Mouse (Mus musculus): ENCODE results near the gene Rfc3. TPM values are rescaled to one million over a fixed set of nuclear protein-coding genes. Genes with fewer than 3 reads are reported as not detected.
"Not testable (repeated sequence)": the region's sequence is repeated elsewhere in the genome, so short reads cannot be mapped to it uniquely, and the experiment has no call there.

Gene Rfc3
- 75.6 and 78.5 TPM in 2 replicates for polyA plus RNA-seq (2015; fragmentation: Nextera tagmentation; extraction: Ambion mirVana)

DNA sequence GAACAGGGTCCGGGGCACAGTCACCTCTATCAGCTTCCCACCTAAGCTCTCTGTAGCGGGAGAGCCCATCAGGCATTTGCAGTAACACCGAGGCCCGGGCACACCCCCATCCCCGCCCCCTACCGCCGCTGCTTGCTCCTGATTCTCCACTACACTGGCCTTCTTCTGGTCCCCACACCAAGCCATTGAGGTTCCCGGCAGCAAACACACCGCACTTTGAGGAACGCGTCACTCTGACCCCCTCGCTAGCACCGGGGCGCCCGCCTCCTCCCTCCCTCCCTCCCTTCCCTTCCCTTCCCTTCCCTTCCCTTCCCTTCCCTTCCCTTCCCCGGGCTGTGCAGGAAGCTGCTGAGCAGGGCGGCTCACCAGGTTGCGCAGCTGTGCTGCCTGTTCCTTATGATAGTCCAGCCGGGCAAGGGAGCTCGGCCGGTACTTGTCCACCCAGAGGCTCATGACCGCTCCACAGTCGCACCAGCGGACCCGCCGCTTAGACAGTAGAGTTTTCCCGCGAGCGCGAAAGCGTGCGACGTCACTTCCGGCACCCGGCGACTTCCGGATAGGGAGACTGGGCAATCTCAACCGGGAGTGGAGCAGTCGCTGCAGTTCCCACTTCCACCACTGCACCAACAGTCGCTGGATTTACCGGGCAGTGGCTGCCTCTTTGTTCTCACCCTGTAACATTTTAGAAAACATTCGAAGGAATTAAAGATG lies at the start of gene Rfc3:
Gene Rfc3, minus strand, starts transcription at position 543 of the 711 bp plus-strand sequence.
- peak within 1 kb of the TSS; percentile 84 for H3K27ac ChIP-seq
- H3K4me3 ChIP-seq, result peak within 1 kb of the TSS; percentile 67
- WGBS, result under 1% methylated on average over 42 of the region's 42 CpGs
- H3K4me2 ChIP-seq, result peak within 1 kb of the TSS; percentile 60
- peak; percentile 92 for ATAC-seq (ENCODE audit: insufficient number of reproducible peaks, low FRiP score, low TSS enrichment, low read depth)
- H3K9me3 ChIP-seq, result no peaks in the 10 kb centered on the region
- H3K27me3 ChIP-seq, result no peaks in the 10 kb centered on the region
- peak within 1 kb of the TSS; percentile 57 for H3K9ac ChIP-seq
- peaks cover 4% of the 10 kb centered on the region; the same call in 1 of the 2 replicates for H3K4me1 ChIP-seq
- H3K36me3 ChIP-seq, result peaks cover 32% of the 10 kb centered on the region

DNA sequence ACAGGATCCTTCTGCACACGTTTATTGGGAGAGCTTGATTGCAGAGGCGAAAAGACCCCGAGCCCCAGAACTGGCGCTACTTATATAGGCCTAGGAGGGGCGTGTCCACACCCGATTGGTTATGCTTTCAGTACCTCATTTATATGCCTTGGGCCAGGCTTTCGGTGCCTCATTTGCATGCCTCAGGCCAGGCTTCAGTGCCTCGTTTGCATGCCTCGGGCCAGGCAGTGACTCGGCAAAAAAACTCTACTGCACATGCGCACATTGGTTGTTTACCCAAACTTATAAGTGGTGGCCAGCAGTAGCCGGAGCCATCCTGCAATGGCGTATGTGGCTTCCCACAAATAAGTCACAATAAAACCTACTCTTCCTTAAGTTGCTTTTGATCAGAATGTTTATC lies 42.6 kb upstream of the Rfc3 start:
- not testable (repeated sequence) for ATAC-seq (ENCODE audit: insufficient number of reproducible peaks, low FRiP score, low TSS enrichment, low read depth); H3K9me3 ChIP-seq; H3K9ac ChIP-seq; H3K4me2 ChIP-seq; H3K27me3 ChIP-seq; H3K4me3 ChIP-seq; H3K27ac ChIP-seq; H3K36me3 ChIP-seq; H3K4me1 ChIP-seq
- 90% methylated on average over 13 of the region's 13 CpGs for WGBS

DNA sequence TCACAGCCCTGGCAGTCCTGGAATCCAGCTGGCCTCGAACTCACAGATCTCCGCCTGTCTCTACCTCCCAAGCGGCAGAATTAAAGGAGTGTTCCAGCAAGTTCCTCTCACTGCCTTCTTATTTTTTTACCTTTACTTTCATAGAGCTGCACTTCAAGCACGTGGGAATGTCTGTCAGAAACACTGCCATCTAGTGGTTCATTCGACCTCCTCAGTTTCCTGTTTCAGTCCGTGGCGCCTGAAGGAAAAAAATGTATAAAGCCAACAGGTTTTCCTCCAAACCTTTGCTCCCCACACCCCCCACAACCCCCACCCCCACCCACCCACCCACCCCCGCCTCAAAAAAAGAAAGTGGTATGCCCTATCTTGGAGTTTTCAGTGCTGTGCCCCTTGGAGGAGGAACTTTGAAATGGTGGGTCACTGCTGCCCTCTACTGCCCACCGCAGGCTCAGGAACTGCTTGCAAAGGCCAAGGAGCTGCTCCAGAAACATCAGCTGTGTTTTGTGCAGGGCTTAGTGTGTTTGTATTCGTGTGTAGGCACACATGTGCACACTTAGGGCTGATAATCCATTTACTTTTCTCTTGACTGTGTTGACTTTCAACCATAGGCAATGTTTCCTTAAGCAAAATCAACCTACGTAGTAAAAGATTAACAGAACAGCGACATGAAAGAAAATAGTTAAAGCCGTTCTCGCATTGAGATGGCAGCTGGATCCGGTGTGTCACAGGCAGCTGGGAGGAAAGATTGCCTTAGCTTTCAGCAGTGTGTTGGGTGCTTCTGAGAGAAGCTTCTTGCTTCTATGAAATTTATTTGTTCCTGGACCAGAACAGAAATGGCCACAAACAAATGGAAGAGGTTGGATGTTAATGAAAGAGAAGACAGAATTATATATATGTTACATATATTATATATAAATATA lies 35.8 kb upstream of the Rfc3 start:
- Histone ChIP-seq H3K27ac (no peak overlapping the region), H3K4me3 (no peak overlapping the region)

DNA sequence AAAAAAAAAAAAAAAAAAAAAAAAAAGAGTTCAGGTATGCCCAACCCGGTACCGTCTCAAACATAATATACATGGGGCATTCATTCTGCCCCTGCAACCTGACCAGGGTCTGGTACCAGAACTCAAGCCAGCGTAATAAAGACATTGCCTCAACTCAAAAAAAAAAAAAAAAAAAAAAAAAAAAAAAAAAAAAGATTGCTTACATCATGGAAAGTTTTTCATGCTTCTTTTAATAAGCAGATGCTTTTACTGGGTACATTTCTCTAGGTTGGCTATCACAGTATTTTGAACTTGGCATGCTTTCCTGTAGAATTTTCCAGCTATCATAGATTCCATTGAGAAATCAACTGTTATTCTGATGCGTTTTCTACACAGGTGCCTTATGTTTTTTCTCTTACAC lies 11.2 kb upstream of the Rfc3 start:
- Histone ChIP-seq H3K36me3 (no peaks in the 10 kb centered on the region), H3K4me3 (no peak overlapping the region), H3K4me1 (no peaks in the 10 kb centered on the region), H3K27ac (no peak overlapping the region), H3K9me3 (no peaks in the 10 kb centered on the region), H3K27me3 (no peaks in the 10 kb centered on the region), H3K4me2 (no peak overlapping the region), H3K9ac (no peak overlapping the region)
- 91% methylated on average over 4 of the region's 4 CpGs for WGBS
- ATAC-seq (ENCODE audit: insufficient number of reproducible peaks, low FRiP score, low TSS enrichment, low read depth), result no peak

More for the DNA sequence above, 35.8 kb upstream of the Rfc3 start:
- H3K36me3 ChIP-seq, result no peaks in the 10 kb centered on the region
- no peaks in the 10 kb centered on the region for H3K4me1 ChIP-seq
- 20% methylated on average over 15 of the region's 15 CpGs for WGBS
- H3K9me3 ChIP-seq, result no peaks in the 10 kb centered on the region
- no peak overlapping the region for H3K9ac ChIP-seq
- peak; percentile 71; the same call in 1 of the 2 replicates for ATAC-seq (ENCODE audit: insufficient number of reproducible peaks, low FRiP score, low TSS enrichment, low read depth)
- H3K27me3 ChIP-seq, result no peaks in the 10 kb centered on the region
- H3K4me2 ChIP-seq, result peak overlapping the region; percentile 37

DNA sequence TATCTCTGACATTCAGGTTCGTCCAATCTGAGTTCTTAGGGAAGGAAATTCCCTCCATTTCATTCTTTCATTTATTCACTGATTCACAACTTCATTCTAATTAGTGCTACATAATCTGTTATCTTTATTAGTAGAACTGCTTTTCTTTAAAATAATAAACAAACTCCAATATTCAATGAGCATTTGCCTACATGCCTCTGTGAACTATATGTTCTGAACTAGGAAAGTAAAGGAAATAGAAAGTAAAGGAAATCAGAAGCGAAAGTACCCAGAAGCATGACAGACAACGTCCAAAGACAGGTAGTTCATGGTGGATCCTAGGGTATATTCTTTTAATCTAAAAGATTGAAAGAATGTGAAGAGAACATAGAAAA lies 356 bp upstream of the Rfc3 start:
- H3K4me3 ChIP-seq, result peak overlapping the region; percentile 67
- peak overlapping the region; percentile 60 for H3K4me2 ChIP-seq
- H3K27me3 ChIP-seq, result no peaks in the 10 kb centered on the region
- peaks cover 26% of the 10 kb centered on the region for H3K36me3 ChIP-seq
- H3K9me3 ChIP-seq, result no peaks in the 10 kb centered on the region
- H3K4me1 ChIP-seq, result peaks cover 4% of the 10 kb centered on the region; the same call in 1 of the 2 replicates
- WGBS, result 66% methylated on average over 3 of the region's 3 CpGs
- H3K27ac ChIP-seq, result peak overlapping the region; percentile 84; the same call in 1 of the 2 replicates
- no peak overlapping the region for H3K9ac ChIP-seq
- no peak for ATAC-seq (ENCODE audit: insufficient number of reproducible peaks, low FRiP score, low TSS enrichment, low read depth)

DNA sequence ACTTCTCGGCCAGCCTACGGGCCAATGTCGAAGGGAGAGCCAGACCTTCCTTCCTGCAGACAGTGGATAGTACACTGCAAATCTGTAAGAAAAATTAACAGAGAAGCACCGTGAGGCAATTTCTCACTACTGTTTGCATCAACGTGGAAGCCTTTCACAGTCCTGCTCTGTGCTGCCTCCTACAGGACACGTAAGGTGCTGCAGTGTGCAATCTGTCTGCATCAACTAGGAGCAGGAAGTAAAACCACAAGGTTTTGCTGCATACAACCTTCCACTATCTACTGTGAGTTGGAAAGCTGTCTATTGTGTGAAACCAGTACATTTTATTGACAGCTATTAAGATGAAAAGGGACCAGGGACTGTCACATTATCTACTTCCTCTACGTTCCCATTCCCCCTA lies 6.2 kb downstream of the Rfc3 start:
- Histone ChIP-seq H3K36me3 (peaks cover 87% of the 10 kb centered on the region), H3K9me3 (no peaks in the 10 kb centered on the region), H3K27ac (no peak overlapping the region), H3K4me3 (no peak overlapping the region), H3K9ac (no peak overlapping the region), H3K4me1 (no peaks in the 10 kb centered on the region; the same call in 1 of the 2 replicates), H3K4me2 (no peak overlapping the region), H3K27me3 (no peaks in the 10 kb centered on the region)
- ATAC-seq (ENCODE audit: insufficient number of reproducible peaks, low FRiP score, low TSS enrichment, low read depth), result no peak
- WGBS, result 91% methylated on average over 7 of the region's 7 CpGs

DNA sequence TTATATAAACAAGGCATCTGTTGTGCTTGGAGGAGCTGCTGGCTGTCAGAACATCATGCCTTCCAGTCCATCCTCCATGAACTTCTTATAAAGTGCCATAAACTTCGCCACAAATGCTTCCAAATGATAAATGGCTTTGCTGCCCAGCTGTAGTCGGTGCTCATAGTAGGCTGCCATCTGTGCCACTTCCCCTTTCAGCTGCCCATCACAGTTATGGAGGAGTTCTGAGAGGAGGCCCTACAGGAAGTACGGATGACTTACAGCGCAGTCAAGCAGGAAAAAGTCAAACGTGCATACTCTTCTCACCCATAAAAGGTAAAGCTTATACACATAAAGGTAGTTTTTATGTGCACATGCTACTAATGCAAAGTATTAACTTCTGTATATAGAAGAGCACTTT lies 8.2 kb downstream of the Rfc3 start:
- WGBS, result 84% methylated on average over 5 of the region's 5 CpGs
- H3K27ac ChIP-seq, result no peak overlapping the region
- H3K9me3 ChIP-seq, result no peaks in the 10 kb centered on the region
- no peaks in the 10 kb centered on the region for H3K27me3 ChIP-seq
- no peaks in the 10 kb centered on the region for H3K4me1 ChIP-seq
- H3K36me3 ChIP-seq, result peaks cover 75% of the 10 kb centered on the region
- no peak overlapping the region for H3K9ac ChIP-seq
- no peak for ATAC-seq (ENCODE audit: insufficient number of reproducible peaks, low FRiP score, low TSS enrichment, low read depth)
- H3K4me2 ChIP-seq, result no peak overlapping the region
- no peak overlapping the region for H3K4me3 ChIP-seq

DNA sequence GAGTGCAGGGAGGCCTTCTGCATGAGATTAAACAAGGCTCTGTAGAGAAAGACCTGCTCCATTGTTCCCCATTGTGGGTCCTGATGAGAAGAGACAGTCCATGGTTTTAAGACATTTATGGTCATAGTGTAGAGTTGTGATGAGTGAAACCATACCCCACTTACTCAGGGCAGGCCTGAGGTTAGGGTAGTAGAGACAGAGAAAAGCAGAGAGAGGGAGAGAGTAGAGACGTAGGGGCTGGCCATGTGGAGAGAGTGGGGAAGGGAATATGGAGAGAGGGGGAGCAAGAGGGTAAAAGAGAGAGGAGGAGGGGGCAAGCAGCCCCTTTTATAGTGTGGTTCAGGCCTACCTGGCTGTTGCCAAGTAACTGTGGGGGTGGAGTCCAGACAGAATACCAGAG lies 8.9 kb downstream of the Rfc3 start:
- Histone ChIP-seq H3K9me3 (no peaks in the 10 kb centered on the region), H3K4me1 (no peaks in the 10 kb centered on the region), H3K4me3 (no peak overlapping the region), H3K27ac (no peak overlapping the region), H3K36me3 (peaks cover 67% of the 10 kb centered on the region), H3K4me2 (no peak overlapping the region), H3K27me3 (no peaks in the 10 kb centered on the region), H3K9ac (no peak overlapping the region)
- 90% methylated on average over 1 of the region's 1 CpGs for WGBS
- ATAC-seq (ENCODE audit: insufficient number of reproducible peaks, low FRiP score, low TSS enrichment, low read depth), result no peak

DNA sequence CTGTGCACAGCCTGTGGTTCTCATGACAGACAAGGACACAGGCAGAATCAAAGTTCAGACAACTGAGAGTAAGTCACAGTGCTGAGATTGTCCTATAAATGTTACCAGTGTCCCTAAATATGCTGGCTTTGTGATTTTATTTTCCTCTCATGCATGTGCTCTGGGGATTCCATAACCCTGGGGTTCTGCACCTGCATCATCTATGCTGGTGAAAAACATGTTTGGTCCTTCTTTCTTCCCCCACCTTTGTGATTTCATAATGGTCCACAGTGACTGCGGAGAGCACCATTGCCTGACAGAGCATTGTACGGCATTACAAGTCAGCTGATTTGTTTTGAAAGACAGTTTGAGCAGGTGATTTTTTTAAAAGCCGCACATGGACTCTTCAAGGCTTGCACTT lies 45.1 kb downstream of the Rfc3 start, which contains the start of gene Vmn2r18:
Gene Vmn2r18, minus strand, starts transcription at position 101 of the 400 bp plus-strand sequence.
- H3K4me3 ChIP-seq, result no peak within 1 kb of the TSS
- no peaks in the 10 kb centered on the region for H3K27me3 ChIP-seq
- no peaks in the 10 kb centered on the region for H3K36me3 ChIP-seq
- H3K4me1 ChIP-seq, result no peaks in the 10 kb centered on the region
- 82% methylated on average over 3 of the region's 3 CpGs for WGBS
- no peak within 1 kb of the TSS for H3K4me2 ChIP-seq
- H3K27ac ChIP-seq, result no peak within 1 kb of the TSS
- no peaks in the 10 kb centered on the region for H3K9me3 ChIP-seq
- H3K9ac ChIP-seq, result no peak within 1 kb of the TSS
- ATAC-seq (ENCODE audit: insufficient number of reproducible peaks, low FRiP score, low TSS enrichment, low read depth), result no peak

DNA sequence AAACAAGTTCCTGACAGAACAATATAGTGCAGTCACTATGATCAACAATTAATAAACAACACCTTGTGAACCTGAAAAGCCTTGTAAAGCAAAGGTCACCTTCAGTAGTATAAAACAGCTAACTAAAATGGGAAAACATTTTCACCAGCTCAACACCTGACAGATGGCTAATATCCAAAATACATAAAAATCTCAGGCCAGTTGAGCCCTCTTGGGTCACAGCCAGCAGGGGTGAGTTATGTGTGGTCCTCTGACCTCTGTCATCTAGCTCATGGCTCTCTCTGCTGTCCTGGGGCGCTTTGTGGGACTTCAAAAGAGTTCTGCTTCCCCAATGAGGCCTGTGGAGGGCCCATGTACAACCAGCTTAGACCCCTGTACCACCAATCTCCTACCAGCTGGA lies 49.3 kb downstream of the Rfc3 start:
- H3K9ac ChIP-seq, result no peak overlapping the region
- no peak overlapping the region for H3K4me3 ChIP-seq
- H3K27ac ChIP-seq, result no peak overlapping the region
- H3K27me3 ChIP-seq, result no peaks in the 10 kb centered on the region
- ATAC-seq (ENCODE audit: insufficient number of reproducible peaks, low FRiP score, low TSS enrichment, low read depth), result no peak
- no peaks in the 10 kb centered on the region for H3K4me1 ChIP-seq
- 35% methylated on average over 1 of the region's 1 CpGs for WGBS
- H3K9me3 ChIP-seq, result no peaks in the 10 kb centered on the region
- H3K36me3 ChIP-seq, result no peaks in the 10 kb centered on the region
- no peak overlapping the region for H3K4me2 ChIP-seq

Data from limb, embryonic 15.5 days (tissue).